Mouse (Mus musculus) spleen, embryonic (tissue): Measurements from ENCODE around the gene Cnbp.

Experiments
- CTCF ChIA-PET: fragments of 350-600 bp; sonication (Branson Sonifier 250); formaldehyde crosslinking; loops from one replicate; lab custom pipeline; 2022; lab: Charles Lee

The Cnbp gene

DNA sequence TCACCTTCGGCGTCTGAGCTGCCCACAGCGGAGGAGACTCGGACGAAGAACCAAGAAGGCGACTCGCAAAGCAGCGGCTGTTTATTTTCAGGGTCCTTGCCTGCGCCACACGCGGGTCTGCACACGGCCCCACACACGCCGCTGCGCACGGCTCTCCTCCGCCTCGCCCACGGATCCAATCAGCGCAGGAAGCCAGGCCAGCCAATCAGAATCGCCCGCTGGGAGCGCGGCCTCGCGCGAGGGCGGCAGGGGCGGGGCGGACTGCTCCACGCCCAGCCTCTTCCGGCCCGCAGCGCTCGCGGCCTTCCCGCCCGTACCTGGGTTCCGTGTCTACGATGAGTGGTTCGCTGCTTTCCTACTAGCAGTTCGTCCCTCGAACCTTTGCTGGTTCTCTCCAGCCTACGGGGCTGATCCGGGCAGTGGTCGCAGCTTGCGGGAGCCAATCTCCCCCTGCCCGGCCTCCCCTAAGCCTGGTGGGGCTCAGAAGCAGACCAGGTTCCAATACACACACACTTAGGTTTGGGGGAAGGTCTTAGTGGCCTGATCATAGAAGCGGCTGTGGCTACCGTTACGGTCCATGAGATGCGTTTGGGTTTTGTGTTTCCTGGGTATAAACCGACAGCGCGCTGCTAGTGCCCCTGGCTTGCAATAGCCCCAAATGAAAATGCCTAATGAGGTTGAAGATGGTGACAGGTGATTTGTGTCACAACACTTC is at the start of gene Cnbp:
Cnbp (minus strand) TSS at position 207 of the 715 bp plus-strand sequence.
- CTCF ChIA-PET, result no interaction called here

- CTCF ChIA-PET, result no interaction called here
Observed at GRCm38 (mm10) chr6:87898028-87898427, 47.1 kb upstream of the Cnbp start.

GRCm38 (mm10) chr6:87893931-87894330 is 43.0 kb upstream of the Cnbp start:
- CTCF ChIA-PET, result no interaction called here

DNA sequence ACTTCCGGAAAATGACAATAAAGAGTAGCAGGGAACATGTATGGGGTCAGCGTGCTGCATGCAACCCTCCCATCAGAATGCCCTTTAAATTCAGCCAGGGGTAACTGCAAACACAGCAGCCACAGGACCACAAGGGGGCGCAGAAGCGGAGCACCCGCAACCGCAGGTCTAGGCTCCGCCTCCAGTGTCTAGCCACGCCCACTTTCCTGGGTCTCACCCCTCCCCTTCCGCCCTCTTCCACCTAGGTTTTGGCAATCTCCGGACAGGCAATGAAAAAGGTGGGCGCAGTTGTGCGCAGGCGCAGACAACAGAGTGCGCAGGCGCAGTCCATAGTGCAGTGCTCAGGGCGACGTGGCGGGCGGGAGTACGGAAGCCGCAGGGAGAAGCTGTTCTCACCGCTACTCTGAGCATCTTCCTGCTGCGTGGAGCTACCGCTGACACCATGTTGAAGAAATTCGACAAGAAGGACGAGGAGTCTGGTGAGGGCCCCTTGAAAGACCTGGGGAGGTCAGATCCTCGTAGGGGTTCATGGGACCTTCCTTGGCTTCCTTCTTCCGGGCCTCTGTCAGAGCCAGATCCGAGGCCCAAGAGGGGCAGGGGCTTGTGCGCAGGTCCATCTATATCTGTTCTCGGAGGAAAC is 36.8 kb upstream of the Cnbp start, which contains the start of gene Copg1:
Copg1 (plus strand) TSS at position 221 of the 640 bp plus-strand sequence.
- CTCF ChIA-PET, result no interaction called here

DNA sequence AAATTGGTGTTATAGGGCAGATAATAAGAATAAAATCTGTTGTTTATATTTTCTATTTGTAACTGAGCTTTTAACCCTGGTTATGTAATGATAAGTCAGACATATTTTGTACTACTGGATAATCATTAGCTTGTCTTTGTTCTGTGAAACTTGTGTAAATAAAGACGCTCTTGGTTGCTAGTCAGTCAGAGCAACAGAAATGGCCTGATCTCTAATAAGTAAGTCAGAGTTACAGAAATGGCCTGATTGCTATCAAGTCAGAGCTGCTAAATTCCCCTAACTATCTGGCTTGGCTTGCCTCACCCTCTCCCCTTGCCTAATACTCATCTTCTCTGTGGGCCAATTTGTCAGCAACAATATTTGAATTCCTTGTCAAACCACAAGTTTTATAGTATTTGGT is 35.8 kb upstream of the Cnbp start:
- CTCF ChIA-PET, result interaction anchor here (0.8 kb wide), 1 partner anchor 177 kb away, joined by 3 read pairs; no protein-coding TSS in a partner anchor

- CTCF ChIA-PET, result interaction anchor here (0.6 kb wide), 1 partner anchor 547 kb away, joined by 3 read pairs; no protein-coding TSS in a partner anchor
Observed at GRCm38 (mm10) chr6:87882816-87883215, 31.9 kb upstream of the Cnbp start.

GRCm38 (mm10) chr6:87882221-87882620 is 31.3 kb upstream of the Cnbp start:
- CTCF ChIA-PET, result interaction anchor here (0.6 kb wide), 1 partner anchor 548 kb away, joined by 3 read pairs; no protein-coding TSS in a partner anchor

DNA sequence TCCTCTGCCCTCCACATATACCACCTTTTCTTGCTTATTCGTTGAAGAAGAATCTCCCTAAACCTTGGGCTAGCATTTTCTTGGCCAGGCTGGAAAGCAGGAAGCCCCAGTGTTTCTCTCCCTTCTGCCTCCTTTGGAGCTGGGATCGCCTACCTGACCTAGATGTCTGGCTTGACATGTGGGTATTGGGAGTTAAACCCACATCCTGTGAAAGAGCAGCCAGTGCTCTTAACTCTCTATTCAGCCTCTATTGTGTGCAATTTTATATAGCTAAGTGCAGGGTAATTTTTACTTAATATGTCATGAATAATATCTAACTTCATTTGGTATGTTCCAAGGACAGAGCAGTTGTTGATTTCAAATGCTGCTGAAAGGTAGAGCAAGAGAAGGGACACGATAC is 28.7 kb upstream of the Cnbp start:
- CTCF ChIA-PET, result interaction anchor here (0.5 to 0.7 kb wide), 3 partner anchors 36 to 981 kb away, joined by 3 to 12 read pairs (median 4); no protein-coding TSS in a partner anchor

- CTCF ChIA-PET, result interaction anchor here (0.6 kb wide), 1 partner anchor 980 kb away, joined by 4 read pairs; no protein-coding TSS in a partner anchor
Observed at GRCm38 (mm10) chr6:87879010-87879409, 28.1 kb upstream of the Cnbp start.

DNA sequence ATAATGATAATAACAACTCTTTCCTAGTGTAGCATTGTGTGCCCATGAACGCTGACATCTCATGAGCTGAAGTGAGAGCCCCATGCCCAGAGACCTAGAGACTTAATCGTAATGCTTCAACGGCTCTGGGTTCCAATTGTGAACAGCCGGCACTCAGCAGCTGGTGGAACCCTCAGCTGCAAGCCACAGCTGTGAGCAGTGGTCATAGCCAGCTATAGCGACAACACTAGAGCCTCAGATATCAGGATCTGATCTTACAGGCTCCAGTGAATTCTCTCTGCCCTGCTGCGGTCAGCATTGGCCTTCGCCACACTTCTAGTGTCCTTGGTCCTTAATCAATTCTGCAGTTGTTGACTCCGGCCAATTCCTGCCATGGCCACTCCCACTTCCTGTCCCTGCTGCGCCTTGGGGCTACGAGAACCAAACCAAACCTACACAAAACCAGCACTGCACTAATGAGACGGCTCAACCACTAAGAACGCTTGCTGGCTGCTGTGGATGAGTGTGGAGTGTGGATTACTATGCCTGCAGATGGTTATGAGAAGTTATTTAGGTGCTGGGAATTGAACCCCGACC is 25.2 kb upstream of the Cnbp start:
- CTCF ChIA-PET, result no interaction called here

GRCm38 (mm10) chr6:87875562-87875961 is 24.7 kb upstream of the Cnbp start:
- CTCF ChIA-PET, result no interaction called here

GRCm38 (mm10) chr6:87875083-87875482 is 24.2 kb upstream of the Cnbp start:
- CTCF ChIA-PET, result no interaction called here

DNA sequence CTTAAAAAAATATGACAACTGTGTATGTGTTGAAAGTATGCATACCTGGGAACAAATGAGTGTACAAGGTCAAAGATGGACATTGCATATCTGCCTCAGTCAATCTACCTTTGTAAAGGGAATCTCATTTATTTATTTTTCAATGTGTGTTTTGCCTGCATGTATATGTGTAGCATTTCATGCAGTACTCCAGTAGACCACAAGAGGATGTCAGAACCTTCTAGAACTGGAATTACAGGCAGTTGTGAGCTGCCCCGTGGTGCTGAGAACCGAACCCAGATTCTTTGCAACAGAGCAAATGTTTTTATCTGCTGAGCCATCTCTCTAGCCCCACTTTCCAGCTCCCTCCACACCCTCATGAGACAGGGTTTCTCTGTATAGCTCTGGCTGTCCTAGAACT is 23.1 kb upstream of the Cnbp start:
- CTCF ChIA-PET, result no interaction called here

- CTCF ChIA-PET, result no interaction called here
Observed at GRCm38 (mm10) chr6:87873104-87873503, 22.2 kb upstream of the Cnbp start.

DNA sequence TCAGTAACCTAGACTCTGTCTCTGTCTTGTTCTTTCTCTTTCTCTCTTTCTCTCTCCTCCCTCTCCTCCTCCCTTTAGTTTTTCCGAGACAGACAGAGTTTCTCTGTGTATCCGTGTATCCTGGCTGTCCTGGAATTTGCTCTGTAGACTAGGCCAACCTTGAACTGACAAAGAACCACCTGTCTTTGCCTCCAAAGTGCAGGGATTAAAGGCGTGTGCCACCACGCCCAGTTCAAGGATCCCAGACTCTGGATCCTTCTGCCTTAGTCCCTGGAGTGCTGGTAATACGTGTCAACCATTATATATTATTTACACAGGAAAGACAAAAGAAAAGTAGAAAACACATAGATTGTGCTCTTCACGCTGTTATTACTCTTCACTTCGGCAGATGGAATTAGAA is 20.3 kb upstream of the Cnbp start:
- CTCF ChIA-PET, result no interaction called here

DNA sequence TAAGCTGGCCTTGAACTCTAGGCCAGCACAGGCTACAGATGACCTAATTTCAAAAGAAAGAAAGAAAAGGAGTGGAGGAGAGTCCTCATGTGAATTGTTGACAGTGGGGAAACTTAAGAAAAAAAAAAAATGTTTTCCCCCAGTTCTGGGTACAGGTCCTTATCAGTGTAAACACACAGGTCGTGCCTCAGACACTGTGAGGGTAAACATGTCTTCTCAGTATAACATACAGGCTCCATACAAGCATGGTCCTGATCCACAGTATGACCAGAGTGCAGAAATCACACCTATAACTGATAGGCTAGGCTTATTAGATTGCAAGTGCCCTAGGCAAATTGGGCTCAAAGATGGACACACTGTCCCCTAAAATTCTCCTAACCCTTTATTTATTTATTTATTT is 19.5 kb upstream of the Cnbp start:
- CTCF ChIA-PET, result no interaction called here

- CTCF ChIA-PET, result no interaction called here
Observed at GRCm38 (mm10) chr6:87868871-87869506, 18.1 kb upstream of the Cnbp start.

- CTCF ChIA-PET, result no interaction called here
Observed at GRCm38 (mm10) chr6:87867256-87867655, 16.4 kb upstream of the Cnbp start.

GRCm38 (mm10) chr6:87866211-87866610 is 15.3 kb upstream of the Cnbp start:
- CTCF ChIA-PET, result no interaction called here

DNA sequence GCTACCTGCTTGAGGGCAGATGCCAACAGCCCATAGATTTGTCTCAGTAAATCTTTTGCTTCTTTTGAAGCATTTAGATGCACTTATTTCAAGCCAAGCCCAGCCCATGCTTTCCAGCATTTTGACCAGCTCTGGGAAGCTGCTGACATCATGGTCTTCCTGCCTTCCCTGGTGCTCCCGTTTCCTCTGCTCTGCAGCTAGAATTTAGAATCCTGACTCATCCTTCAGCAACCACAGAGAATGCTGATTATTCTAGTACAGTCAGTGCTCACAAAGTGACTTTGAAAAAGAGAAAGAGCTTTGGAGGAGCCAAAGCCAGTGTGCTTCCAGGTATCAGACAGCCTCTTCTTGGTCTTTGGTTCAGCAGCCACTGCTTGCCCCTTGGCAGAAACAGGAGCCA is 6.2 kb upstream of the Cnbp start:
- CTCF ChIA-PET, result no interaction called here

GRCm38 (mm10) chr6:87853446-87853845 is 2.5 kb upstream of the Cnbp start:
- CTCF ChIA-PET, result no interaction called here

DNA sequence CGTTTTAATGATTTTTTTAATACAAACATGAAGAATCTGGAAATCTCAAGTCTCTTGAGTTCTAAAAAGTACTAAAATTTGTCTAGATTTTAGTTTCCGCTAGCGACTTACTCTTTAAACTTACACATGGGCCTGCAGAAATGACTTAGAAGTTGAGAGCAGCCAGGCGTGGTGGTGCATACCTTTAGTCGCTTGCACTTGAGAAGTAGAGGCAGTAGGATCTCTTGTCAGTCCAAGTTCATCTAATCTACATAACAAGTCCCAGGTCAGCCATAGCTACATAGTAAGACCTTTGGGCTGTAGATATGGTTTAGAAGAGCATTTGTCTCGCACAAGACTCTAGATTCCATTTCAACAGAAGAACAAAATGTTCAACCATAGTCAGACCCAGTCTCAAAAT is 965 bp upstream of the Cnbp start:
- CTCF ChIA-PET, result interaction anchor here (0.5 to 0.6 kb wide), 3 partner anchors 31 to 1317 kb away, joined by 3 to 4 read pairs (median 3); no protein-coding TSS in a partner anchor
